Mouse (Mus musculus): ENCODE results near the gene Jpt1. TPM values are rescaled to one million over a fixed set of nuclear protein-coding genes. Genes with fewer than 3 reads are reported as not detected.

Gene Jpt1
- polyA plus RNA-seq, 1 experiment: 128 TPM

Other genes with a start within 250 kb of the Jpt1 start
- 0.04 TPM in 1 of 2 replicates, not detected in the other for gene Grin2c, start 247.1 kb downstream of the Jpt1 start, polyA plus RNA-seq (2012; rRNA removed)
- 7.8 and 9.5 TPM in 2 replicates for gene Fdxr, start 237.3 kb downstream of the Jpt1 start, polyA plus RNA-seq (2012; rRNA removed)
- gene Fads6, start 216.7 kb downstream of the Jpt1 start, polyA plus RNA-seq (2012; rRNA removed): 3.8 and 4.8 TPM in 2 replicates
- 0.27 TPM in 1 of 2 replicates, not detected in the other for gene Otop2, start 207.2 kb downstream of the Jpt1 start, polyA plus RNA-seq (2012; rRNA removed)
- gene Ush1g, start 192.3 kb downstream of the Jpt1 start, polyA plus RNA-seq (2012; rRNA removed): not detected in 2 replicates
- gene Otop3, start 179.7 kb downstream of the Jpt1 start, polyA plus RNA-seq (2012; rRNA removed): not detected in 2 replicates
- gene Hid1, start 146.6 kb downstream of the Jpt1 start, polyA plus RNA-seq (2012; rRNA removed): 6.6 and 7.8 TPM in 2 replicates
- gene Cdr2l, start 132.5 kb downstream of the Jpt1 start, polyA plus RNA-seq (2012; rRNA removed): 7.2 and 8.2 TPM in 2 replicates
- 75.6 and 94.7 TPM in 2 replicates for gene Mrpl58, start 110.6 kb downstream of the Jpt1 start, polyA plus RNA-seq (2012; rRNA removed)
- 159 and 175 TPM in 2 replicates for gene Atp5h, start 94.4 kb downstream of the Jpt1 start, polyA plus RNA-seq (2012; rRNA removed)
- gene Kctd2, start 94.3 kb downstream of the Jpt1 start, polyA plus RNA-seq (2012; rRNA removed): 29.1 and 31.3 TPM in 2 replicates
- 0.57 and 1.1 TPM in 2 replicates for gene Trim80, start 73.8 kb downstream of the Jpt1 start, polyA plus RNA-seq (2012; rRNA removed)
- 0.34 and 0.44 TPM in 2 replicates for gene Slc16a5, start 51.9 kb downstream of the Jpt1 start, polyA plus RNA-seq (2012; rRNA removed)
- gene Armc7, start 38.7 kb downstream of the Jpt1 start, polyA plus RNA-seq (2012; rRNA removed): 6.7 and 8.9 TPM in 2 replicates
- gene Nt5c, start 22.5 kb downstream of the Jpt1 start, polyA plus RNA-seq (2012; rRNA removed): 47.8 and 48.5 TPM in 2 replicates
- gene Sumo2, start 21.9 kb upstream of the Jpt1 start, polyA plus RNA-seq (2012; rRNA removed): 75.3 and 82.7 TPM in 2 replicates
- 38.4 and 50.7 TPM in 2 replicates for gene Nup85, start 50.0 kb upstream of the Jpt1 start, polyA plus RNA-seq (2012; rRNA removed)
- 32.5 and 37.4 TPM in 2 replicates for gene Mrps7, start 89.5 kb upstream of the Jpt1 start, polyA plus RNA-seq (2012; rRNA removed)
- 14.5 and 19.5 TPM in 2 replicates for gene Gga3, start 89.7 kb upstream of the Jpt1 start, polyA plus RNA-seq (2012; rRNA removed)
- 114 and 132 TPM in 2 replicates for gene Mif4gd, start 98.6 kb upstream of the Jpt1 start, polyA plus RNA-seq (2012; rRNA removed)
- 76.9 and 146 TPM in 2 replicates for gene Slc25a19, start 113.9 kb upstream of the Jpt1 start, polyA plus RNA-seq (2012; rRNA removed)
- gene Grb2, start 194.2 kb upstream of the Jpt1 start, polyA plus RNA-seq (2012; rRNA removed): 41.2 and 42.4 TPM in 2 replicates